In genomic region chr19:56566041-56566440, GRCm38 (mm10) we compare ENCODE assay signal across 10 mouse cellular contexts. TPM values are rescaled to one million over a fixed set of nuclear protein-coding genes. Genes with fewer than 3 reads are reported as not detected.
A peak's percentile ranks its signal among the peaks of the same experiment; 100 is the strongest.
DNase-seq lines count a peak whose midpoint lies in the region; ATAC-seq and TF ChIP-seq lines count a peak whose summit lies in the region.
"Had no signal": no experiment of that assay in that cellular context is flagged by ENCODE, and none has a peak within 500 bp of the region (broad histone marks: within the 10 kb centered on the region; RNA-seq: fewer than 3 reads in every experiment).

No protein-coding gene starts in this region.

- peak; percentile 63 for TF ChIP-seq CTCF in liver, embryonic 14.5 days (IDR thresholded peaks at IDR 0.05; ENCODE audit: low read depth)

- no peak overlapping the region for H3K4me3 ChIP-seq in liver, embryonic 14.5 days (ENCODE audit: insufficient read depth in 1 of 2, low read depth in 2 of 2, low read length in 2 of 2)
- H3K4me3 ChIP-seq in liver, embryonic 12.5 days: no peak overlapping the region
- H3K4me3 ChIP-seq: erythroblast, embryonic 14.5 days; lung, embryonic 15.5 days had no signal

- H3K9me3 ChIP-seq in liver, embryonic 14.5 days (ENCODE audit: control insufficient read depth, low read length): no peaks in the 10 kb centered on the region
- H3K9me3 ChIP-seq in liver, embryonic 12.5 days (replicated peaks): no peaks in the 10 kb centered on the region
- H3K9me3 ChIP-seq: lung, embryonic 15.5 days had no signal

- DNase-seq in adrenal gland, postnatal 10 days: peak; percentile 52
- no peak for DNase-seq in adrenal gland, adult 8-10 months
- DNase-seq in liver, embryonic 14.5 days (ENCODE audit: low read depth in 3 of 3, low spot score in 3 of 3): no peak
- peak; percentile 41 to 68 for DNase-seq in layer of hippocampus, postnatal 10 days (ENCODE audit: low spot score in 2 of 2)
- peak; percentile 50 for DNase-seq in retina, postnatal 7 days (ENCODE audit: low read depth, low spot score)
- no peak for DNase-seq in urinary bladder, postnatal 4 days (ENCODE audit: low spot score in 2 of 2)

- H3K36me3 ChIP-seq in liver, embryonic 14.5 days (replicated peaks; ENCODE audit: control insufficient read depth, insufficient read depth, low read depth): no peaks in the 10 kb centered on the region; the same call in 1 of the 2 replicates
- H3K36me3 ChIP-seq in liver, embryonic 12.5 days: peaks cover 24% of the 10 kb centered on the region

- peaks cover 0 to 10% of the 10 kb centered on the region in 2 experiments; a peak in 3 of 4 replicates for H3K4me1 ChIP-seq in liver, embryonic 14.5 days (replicated peaks; ENCODE audit: control insufficient read depth in 2 of 2, insufficient read depth in 2 of 2, low read length in 1 of 2)
- H3K4me1 ChIP-seq in liver, embryonic 12.5 days: peaks cover 58% of the 10 kb centered on the region

- H3K4me2 ChIP-seq in liver, embryonic 14.5 days (ENCODE audit: low read depth): no peak overlapping the region
- no peak overlapping the region for H3K4me2 ChIP-seq in liver, embryonic 12.5 days
- H3K4me2 ChIP-seq: lung, embryonic 15.5 days had no signal

- ATAC-seq in liver, embryonic 14.5 days (ENCODE audit: insufficient read depth): no peak
- ATAC-seq in liver, embryonic 12.5 days: no peak
- peak; percentile 96 for ATAC-seq in granulocyte monocyte progenitor cell, adult 5-6 weeks (replicated peaks; ENCODE audit: poor library complexity, severe bottlenecking)

- no peaks in the 10 kb centered on the region for H3K27me3 ChIP-seq in liver, embryonic 14.5 days (ENCODE audit: control insufficient read depth, insufficient read depth, low read length)
- H3K27me3 ChIP-seq in liver, embryonic 12.5 days (replicated peaks): no peaks in the 10 kb centered on the region
- H3K27me3 ChIP-seq: lung, embryonic 15.5 days had no signal

- H3K9ac ChIP-seq in liver, embryonic 14.5 days (replicated peaks): no peak overlapping the region
- no peak overlapping the region for H3K9ac ChIP-seq in liver, embryonic 12.5 days
- H3K9ac ChIP-seq: lung, embryonic 15.5 days had no signal

- TF ChIP-seq EP300 in liver, embryonic 14.5 days (IDR thresholded peaks at IDR 0.05; ENCODE audit: low read depth): no peak

- 68% methylated on average over 4 of the region's 4 CpGs for WGBS in liver, embryonic 14.5 days (ENCODE audit: insufficient replicate concordance)
- 79% methylated on average over 4 of the region's 4 CpGs for WGBS in liver, embryonic 12.5 days (ENCODE audit: insufficient replicate concordance)

- H3K27ac ChIP-seq in liver, embryonic 14.5 days: no peak overlapping the region
- no peak overlapping the region for H3K27ac ChIP-seq in liver, embryonic 12.5 days
- H3K27ac ChIP-seq: lung, embryonic 15.5 days had no signal

RNA-seq across cellular contexts. Expression of gene Nhlrc2, which starts 18.0 kb away (rescaled TPM):
- total RNA-seq in adrenal gland, postnatal 10 days (2021): 10 to 100 TPM; 16.1 to 19.1 TPM
- total RNA-seq in adrenal gland, adult 8-10 months (2022): 10 to 100 TPM; 16.6 to 27.2 (median 23.2) TPM
- 3.9 and 5.0 TPM in 2 replicates for polyA plus RNA-seq in liver, embryonic 14.5 days (2012; rRNA removed)
- polyA plus RNA-seq in liver, embryonic 14.5 days (2014; fragmentation: Nextera tagmentation; extraction: Ambion mirVana): 6.9 and 7.3 TPM in 2 replicates
- 11.1 and 12.0 TPM in 2 replicates for polyA plus RNA-seq in liver, embryonic 12.5 days (2016; fragmentation: Nextera tagmentation; extraction: Ambion mirVana)
- 10.3 and 11.9 TPM in 2 replicates for total RNA-seq in granulocyte monocyte progenitor cell, adult 5-6 weeks (2014; fragmentation: Nextera tagmentation)
- total RNA-seq in granulocyte monocyte progenitor cell, adult 5-6 weeks (2017): 13.2 and 15.3 TPM in 2 replicates
- 10 to 100 TPM; 10.8 to 11.7 TPM for total RNA-seq in layer of hippocampus, postnatal 10 days (2021)

RNA-seq across cellular contexts. Expression of gene Dclre1a, which starts 18.0 kb away (rescaled TPM):
- 10 to 100 TPM; 12.4 to 13.7 TPM for total RNA-seq in adrenal gland, postnatal 10 days (2021)
- total RNA-seq in adrenal gland, adult 8-10 months (2022): 10 to 100 TPM in 3 of 4 experiments, 1 to 10 TPM in 1; 8.8 to 13.8 (median 11.3) TPM
- polyA plus RNA-seq in liver, embryonic 14.5 days (2012; rRNA removed): 8.1 and 12.0 TPM in 2 replicates
- polyA plus RNA-seq in liver, embryonic 14.5 days (2014; fragmentation: Nextera tagmentation; extraction: Ambion mirVana): 17.1 and 17.9 TPM in 2 replicates
- polyA plus RNA-seq in liver, embryonic 12.5 days (2016; fragmentation: Nextera tagmentation; extraction: Ambion mirVana): 18.9 and 19.3 TPM in 2 replicates
- total RNA-seq in granulocyte monocyte progenitor cell, adult 5-6 weeks (2014; fragmentation: Nextera tagmentation): 22.2 and 36.1 TPM in 2 replicates
- total RNA-seq in granulocyte monocyte progenitor cell, adult 5-6 weeks (2017): 17.5 and 21.4 TPM in 2 replicates
- 1 to 10 TPM; 7.7 to 8.0 TPM for total RNA-seq in layer of hippocampus, postnatal 10 days (2021)

Comparison
In these comparisons a context has a peak if more than half of its experiments do, and no peak if none do; other contexts are left out.
1. DNase-seq: peak in adrenal gland, postnatal 10 days (single experiment), layer of hippocampus, postnatal 10 days (2 of 2) and retina, postnatal 7 days (single experiment); none in adrenal gland, adult 8-10 months (single experiment), liver, embryonic 14.5 days (0 of 3) and urinary bladder, postnatal 4 days (0 of 2).